Mouse (Mus musculus): Measurements from ENCODE around the gene Sema6c. TPM values are rescaled to one million over a fixed set of nuclear protein-coding genes. Genes with fewer than 3 reads are reported as not detected.
"Not testable (repeated sequence)": the region's sequence is repeated elsewhere in the genome, so short reads cannot be mapped to it uniquely, and the experiment has no call there.

Gene Sema6c
- total RNA-seq, 2 experiments from 2014 or later = 15.3 to 15.4 TPM

DNA sequence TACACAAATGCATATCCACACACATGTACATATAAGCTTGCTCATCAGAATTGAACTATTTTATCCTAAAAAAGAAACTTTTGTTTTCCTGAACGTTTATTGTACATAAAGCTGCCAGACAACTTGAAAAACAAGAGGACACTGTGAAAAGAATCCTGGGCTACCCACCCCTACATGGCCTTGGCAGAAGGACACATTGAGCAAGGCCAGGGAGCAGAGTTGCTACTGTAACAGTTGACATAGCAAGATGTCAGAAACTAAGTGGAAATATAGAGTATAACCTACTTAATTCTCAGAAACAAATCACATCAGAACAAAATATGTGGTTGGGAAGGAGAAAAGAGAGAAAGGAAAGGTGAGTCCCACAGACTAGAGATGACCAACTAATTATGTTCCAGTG, 21.6 kb downstream of the Sema6c start:
- DNase-seq (ENCODE audit: low spot score in 2 of 2) = no peak

DNA sequence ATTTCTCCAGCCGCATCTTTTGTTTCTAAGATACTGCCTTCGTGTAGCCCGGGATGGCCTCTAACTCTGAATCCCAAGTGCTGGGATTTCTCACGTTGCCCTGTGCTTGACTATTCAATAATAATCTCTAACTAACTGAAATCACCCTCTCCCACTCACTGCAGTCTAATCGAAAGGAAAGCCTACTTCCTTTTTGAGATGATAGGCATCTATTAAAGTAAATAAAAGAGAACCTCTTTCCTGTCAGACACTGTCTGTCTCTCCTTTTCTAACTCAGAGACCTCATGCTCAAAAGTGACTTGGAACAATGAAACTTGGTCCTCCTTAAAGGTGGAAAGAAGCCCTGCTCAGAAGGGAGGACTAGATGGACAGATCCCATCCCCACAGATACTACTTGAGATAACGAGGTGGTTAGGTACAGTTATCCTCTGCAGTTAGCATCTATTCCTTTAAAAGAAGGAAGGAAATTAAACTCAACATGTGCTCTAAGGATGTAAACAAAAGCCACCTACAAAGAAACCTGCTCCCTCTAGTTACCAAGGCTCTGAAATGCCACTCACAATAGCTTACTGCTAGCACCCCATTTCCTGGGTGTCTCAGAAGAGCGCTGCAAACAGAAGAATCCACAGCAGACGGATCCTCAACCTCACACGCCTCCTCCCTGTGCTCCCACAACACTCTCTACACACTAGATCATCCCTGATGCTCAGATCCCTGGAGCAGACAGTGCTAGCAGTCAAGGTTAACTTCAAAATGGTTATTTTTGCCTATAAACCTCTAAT, 24.7 kb downstream of the Sema6c start:
- DNase-seq (ENCODE audit: low spot score in 2 of 2) = no peak

DNA sequence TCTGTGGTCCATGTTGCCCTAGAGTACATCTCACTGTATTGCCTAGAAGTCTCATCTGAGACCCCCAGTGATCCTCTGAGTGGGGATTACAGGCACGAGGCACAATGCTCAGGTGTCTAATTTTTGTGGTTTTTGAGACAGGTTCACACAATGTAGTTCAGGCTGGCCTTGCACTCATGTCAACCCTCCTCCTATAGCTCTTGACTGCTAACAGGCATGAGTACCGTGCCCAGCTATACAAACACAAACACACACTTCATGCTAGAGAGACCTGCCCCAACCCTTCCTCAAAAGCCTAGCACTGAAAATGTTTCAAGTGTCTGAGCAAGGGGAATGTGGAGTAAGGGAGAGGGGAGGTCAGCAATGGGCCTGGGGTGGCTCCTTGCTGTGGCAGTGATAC, 25.8 kb downstream of the Sema6c start:
- no peak for DNase-seq (ENCODE audit: low spot score in 2 of 2)

DNA sequence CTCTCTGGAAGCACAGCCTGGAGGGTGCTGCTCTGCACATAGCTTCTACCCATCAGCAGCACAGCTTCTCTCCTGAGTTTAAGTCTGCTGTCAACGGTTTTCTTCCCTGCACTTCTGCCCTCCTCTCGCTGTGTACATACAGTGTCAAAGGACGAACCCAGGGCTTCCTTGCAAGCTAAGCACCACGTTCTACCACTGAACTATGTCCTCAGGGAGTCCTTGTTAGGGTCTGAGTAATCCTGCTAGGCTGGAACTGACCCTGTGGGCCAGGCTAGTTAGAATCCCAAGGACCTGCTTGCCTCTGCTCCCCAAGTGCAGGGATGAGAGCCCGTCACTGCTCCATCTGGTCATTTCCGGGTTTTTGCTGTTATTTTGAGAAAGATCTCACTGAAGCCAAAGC, 26.6 kb downstream of the Sema6c start:
- no peak for DNase-seq (ENCODE audit: low spot score in 2 of 2)

DNA sequence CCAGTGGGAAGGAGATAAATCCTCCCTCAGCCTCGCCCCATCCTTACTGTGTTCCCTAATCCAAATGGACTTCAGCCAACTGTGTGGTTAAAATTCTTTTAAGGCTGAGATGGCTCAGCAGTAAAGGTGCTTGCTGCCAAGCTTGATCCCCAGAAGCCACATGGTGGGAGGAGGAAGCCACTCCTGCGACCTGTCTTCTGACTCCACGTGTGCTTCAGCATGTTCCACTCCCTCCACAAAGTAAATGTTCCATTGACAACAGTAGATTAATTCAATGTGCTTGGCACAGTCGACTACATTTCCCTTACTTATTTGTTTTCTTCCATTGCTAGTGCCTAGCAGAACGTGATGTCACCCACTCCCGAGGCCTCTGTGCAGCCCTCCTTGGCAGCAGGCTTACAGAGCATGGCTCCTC, 34.5 kb downstream of the Sema6c start:
- DNase-seq (ENCODE audit: low spot score in 2 of 2) = no peak

DNA sequence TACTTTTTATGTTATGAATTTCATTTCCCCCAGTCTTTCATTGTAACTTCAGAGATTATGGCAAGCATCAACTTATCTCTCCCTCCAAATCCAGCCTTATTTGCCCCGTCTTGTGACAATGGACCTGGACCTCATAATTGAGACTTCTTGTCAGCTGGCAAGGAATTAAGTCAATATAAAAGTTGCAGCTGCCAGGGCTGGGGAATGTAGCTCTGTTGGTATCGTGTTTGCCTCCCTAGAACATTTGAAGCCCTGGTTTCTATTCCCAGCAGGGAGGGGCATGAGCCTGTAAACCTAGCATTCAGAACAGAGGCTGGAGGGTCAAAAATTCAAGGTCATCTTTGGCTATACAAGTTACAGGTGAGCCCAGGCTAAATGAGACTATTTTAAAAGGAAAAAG, 35.5 kb downstream of the Sema6c start:
- no peak for DNase-seq (ENCODE audit: low spot score in 2 of 2)

DNA sequence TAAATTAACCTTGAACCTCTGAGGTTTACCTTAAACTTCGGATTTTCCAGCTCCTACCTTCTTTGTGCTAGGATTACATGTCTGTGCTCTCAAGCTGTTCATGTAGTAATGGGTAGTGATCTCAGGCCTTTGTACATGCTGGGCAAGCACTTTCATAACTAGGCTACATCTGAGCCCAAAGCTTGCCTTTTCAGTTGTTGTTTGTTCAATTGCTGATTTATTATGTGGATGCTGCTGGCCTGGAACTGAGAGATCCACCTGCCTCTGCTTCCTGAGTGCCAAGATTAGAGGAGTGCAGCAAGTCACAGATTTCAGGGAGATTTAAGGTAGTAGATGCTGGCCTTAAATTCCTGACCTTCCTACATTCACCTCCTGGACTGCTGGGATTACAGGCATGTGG, 38.8 kb downstream of the Sema6c start:
- DNase-seq (ENCODE audit: low spot score in 2 of 2) = no peak

DNA sequence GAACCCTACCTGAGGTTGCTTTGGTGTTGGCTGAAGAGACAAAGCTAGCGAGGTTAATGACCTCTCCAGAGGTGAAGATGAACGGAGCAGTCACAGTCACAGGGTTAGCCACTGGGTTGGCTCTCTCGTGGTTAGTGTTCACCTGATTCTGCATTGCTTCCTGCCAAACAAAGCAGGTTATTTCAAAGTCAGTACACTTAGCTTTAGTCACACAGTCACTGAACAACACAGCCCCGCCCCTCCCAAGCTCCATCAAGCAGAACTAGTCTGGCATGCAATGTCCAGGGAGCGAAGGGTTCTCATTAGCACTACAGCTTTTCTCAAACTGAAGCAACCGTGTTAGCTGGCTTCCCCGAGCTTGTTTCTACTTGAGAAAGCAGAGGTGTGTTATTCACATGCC, 39.9 kb downstream of the Sema6c start:
- DNase-seq (ENCODE audit: low spot score in 2 of 2) = no peak

DNA sequence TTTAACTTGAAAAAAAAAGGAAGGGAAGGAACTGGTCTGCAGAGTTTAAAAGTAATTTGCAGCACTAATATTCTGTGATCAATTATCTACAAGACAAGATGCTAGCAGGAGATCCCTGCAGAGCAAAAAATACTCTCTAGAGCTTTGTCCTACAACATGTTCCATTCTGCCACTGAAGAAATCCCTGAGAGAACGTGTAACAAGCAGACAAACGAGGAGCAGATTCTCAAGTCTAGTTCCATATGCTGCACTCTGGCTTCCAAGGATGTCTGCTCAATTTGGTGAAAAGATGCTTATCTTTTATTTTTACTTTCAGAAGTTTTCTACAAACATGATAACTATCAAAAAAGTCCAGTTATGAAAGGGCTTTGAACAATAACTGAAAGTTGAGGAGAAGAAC, 40.3 kb downstream of the Sema6c start:
- no peak for DNase-seq (ENCODE audit: low spot score in 2 of 2)

DNA sequence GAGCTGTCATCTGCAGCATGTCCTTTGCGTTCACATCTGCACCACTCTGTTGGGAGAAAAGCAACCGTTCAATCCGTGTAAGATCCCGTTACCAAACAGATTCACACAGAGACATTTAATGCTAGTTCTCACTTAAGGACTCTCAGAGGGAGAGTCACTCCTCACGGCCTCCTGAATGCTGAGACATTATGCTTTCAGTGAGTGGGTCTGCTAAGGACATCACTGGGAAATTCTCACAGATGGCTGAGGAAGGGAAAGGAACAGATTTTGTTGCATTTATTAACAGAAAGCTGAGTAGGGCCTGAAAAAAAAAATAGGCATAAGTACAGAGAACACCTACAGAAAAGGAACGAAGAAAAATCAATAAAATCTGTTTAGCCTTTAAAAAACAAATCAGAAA, 43.6 kb downstream of the Sema6c start:
- DNase-seq (ENCODE audit: low spot score in 2 of 2) = no peak

DNA sequence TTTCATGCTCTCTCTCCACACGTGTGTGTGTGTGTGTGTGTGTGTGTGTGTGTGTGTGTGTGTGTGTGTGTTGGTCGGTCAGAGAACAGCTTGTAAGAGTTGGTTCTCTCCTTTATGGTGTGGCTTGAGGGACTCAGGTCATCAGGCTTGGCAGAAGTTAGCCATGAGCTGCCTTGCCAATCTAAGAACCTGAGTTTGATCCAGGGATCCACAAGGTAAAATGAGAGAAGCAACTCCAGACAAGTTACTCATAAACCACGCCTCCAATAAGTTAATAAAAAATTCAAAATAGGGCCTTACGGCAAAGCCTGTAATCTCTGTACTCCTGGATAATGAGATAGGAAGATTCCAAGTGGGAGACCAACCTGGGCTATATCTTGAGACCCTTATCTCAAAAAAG, 48.0 kb downstream of the Sema6c start:
- DNase-seq (ENCODE audit: low spot score in 2 of 2) = no peak

DNA sequence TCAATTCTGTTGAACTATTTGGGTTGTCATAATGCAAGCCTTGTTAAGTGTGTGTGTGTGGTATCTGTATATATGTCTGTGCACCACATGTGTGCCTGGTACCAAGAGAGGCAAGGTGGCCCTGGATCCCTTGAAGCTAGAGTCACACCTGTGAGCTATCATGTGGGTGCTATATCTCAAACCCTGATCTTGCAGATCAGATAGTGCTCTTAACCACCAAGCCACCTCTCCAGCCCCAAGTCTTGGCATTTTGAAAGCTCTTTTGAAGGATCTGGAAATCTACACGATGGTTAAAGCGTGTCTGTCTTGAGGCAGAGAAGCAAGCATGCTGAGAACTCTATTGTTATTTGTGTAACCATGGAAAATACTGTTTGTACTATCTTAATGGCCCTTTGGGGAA, 50.3 kb downstream of the Sema6c start:
- no peak for DNase-seq (ENCODE audit: low spot score in 2 of 2)

DNA sequence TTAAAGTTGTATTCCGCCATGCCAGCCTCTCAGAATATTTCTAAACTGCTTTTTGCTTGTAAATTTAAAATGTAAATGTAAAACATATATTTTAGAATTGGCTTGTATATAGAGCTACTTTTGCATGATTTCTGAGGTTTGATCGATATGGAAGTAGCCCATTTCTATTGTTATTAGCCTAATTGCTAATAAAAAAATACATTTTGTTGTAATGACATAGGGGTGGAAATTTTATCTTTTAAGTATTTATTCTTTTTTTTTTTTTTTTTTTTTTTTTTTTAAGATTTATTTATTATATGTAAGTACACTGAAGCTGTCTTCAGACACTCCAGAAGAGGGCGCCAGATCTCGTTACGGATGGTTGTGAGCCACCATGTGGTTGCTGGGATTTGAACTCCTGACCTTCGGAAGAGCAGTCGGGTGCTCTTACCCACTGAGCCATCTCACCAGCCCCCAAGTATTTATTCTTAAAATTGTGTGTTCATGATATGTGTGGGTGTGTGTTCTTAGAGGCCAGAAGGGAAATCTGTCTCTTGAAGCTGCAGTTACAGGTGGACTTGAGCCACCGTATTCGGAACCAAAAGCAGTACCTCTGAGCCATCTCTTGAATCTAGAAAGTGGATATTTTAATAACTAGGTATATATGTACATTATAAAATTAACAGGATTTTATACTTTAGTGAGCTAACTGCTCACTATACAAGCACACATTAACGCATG, 52.8 kb downstream of the Sema6c start:
- not testable (repeated sequence) for DNase-seq (ENCODE audit: low spot score in 2 of 2)

DNA sequence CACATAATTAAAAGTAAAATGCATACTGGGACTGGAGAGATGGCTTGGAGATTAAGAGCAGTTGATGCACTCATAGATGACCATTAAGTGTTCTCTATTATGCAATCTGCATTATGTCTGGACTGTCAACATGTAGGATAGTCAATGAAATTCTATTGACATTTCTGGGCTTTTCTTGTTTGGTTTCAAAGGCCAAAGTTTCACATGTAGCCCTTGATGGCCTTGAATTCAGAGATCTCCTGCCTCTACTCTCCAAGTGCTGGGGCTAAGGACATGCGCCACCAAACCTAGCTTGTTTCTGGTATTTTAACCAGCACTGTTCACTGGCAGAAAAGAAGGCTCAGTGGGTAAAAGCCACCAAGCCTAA, 53.3 kb downstream of the Sema6c start:
- DNase-seq (ENCODE audit: low spot score in 2 of 2) = no peak

DNA sequence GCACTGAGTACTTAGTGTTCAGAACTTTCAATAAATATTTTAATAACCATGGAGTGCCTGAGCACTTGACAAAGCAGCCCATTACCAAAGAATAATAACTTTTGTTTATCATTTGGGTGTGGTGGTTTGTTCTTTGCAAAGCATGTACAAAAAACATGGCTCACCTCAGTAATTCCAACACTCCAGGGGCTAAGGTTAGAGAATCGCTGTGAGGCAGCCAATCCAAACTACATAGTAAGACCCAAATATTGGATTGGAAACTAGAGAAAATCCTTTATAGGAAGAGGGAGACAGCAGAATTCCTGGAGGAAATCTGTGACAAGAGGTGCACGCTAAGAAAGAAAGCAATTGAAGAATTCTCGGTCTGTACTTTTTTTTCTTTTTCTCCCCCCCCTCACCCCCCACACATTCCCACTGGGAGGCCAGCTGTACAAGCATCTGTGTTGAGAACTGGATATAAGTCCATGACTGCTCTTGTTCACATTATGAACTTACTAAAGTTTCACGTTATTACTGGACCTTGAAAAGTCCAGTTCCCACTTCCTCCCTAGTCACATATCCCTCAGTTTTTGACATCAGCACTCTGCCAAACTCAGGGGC, 56.5 kb downstream of the Sema6c start:
- no peak for DNase-seq (ENCODE audit: low spot score in 2 of 2)

DNA sequence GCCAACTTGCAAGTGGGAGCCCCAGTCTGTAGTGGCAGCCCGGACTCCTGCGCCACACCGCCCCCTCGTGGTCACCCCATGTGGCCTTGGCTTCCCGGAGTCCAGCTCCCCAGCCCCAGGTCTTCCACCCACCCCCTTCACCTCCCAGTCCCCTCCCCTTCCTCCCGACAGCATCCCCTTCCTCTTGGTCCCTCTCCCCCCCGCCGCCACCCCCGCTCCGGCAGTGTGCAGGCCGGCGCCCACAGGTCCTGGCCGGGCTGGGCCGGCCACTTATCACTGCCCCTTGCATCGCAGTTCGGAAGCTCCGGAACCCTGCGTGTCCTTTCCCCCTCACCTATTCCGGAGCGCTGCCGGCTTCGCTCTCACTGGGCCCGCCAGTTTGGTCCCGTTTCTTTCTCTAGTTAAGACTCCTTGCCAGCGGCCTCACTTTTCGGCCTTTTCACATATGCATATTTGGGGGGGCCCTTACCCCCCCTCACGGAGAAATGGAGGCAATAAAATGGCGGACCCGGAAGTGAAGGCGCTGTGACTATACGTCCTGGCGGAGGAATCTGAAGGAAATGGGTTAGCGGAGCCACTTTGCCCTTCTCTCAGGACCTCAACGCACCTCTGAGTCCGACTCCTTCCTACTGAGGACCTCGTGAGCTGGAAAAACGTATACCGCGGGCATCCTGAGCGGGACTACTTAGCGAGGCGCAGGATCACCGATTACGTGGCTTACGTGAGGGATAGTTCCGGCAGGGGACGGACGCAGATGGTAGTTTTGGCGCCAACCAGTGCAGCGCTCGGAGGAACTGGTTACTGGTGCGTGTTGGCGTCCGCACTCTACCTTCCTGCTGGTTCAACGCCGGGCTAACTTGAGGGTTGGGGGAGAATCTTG, 57.2 kb downstream of the Sema6c start, which contains the start of gene Gabpb2:
Gene Gabpb2 (minus strand): TSS at position 662 of the 880 bp plus-strand sequence.
- peak; percentile 95 for DNase-seq (ENCODE audit: low spot score in 2 of 2)

DNA sequence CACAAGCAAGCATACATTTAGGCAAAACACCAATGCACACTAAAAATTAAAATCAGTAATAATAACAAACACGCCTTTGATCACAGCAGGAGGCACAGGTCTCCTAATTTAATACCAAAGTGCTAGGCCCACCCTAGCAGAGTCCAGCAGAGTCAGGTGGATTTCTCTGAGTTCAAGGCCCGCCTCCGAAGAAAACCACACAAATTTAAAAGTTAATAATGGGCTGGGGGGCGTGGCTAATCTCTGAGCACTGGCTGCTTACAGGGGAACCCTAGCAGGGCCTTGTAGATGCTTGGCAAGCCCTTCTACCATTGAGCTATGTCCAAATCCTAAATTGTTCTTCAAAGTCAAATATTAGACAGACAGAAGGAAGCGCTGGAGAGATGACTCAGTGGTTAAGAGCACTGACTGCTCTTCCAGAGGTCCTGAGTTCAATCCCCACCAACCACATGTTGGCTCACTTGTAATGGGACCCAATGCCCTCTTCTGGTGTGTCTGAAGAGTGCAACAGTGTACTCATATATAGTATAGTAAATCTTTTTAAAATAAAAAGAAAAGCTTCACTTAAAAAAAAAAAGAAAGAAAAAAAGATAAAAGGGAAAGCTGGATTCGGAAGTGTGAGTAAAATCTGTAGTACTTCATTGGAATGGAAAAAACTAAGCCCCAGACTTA, 58.3 kb downstream of the Sema6c start:
- DNase-seq (ENCODE audit: low spot score in 2 of 2) = no peak

DNA sequence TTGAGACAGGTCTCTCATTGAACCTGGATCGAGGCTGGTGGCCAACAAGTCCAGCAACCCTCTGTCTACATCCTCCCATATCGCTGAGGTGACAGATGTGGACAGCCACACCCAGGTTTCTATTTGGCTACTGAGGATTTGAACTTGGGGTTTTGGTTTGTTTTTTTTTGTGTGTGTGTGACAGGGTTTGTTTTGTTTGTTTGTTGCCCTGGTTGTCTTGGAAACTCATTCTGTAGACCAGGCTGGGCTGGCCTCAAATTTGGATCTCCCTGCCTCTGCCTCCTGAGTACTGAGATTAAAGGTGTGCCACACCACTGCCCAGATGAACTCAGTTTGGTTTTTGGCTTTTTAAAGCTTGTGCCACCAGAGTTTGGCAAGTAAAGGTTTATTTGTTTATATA, 62.8 kb downstream of the Sema6c start:
- no peak for DNase-seq (ENCODE audit: low spot score in 2 of 2)
